21 mouse cellular contexts compared by ENCODE assay signal in genomic region chr8:105788927-105789326, GRCm38 (mm10). TPM values are rescaled to one million over a fixed set of nuclear protein-coding genes. Genes with fewer than 3 reads are reported as not detected.
A peak's percentile ranks its signal among the peaks of the same experiment; 100 is the strongest.
DNase-seq lines count a peak whose midpoint lies in the region; ATAC-seq lines count a peak whose summit lies in the region.
"Had no signal": no experiment of that assay in that cellular context is flagged by ENCODE, and none has a peak within 500 bp of the region (broad histone marks: within the 10 kb centered on the region; RNA-seq: fewer than 3 reads in every experiment).

No protein-coding gene starts in this region.

- H3K9ac ChIP-seq in liver, embryonic 12.5 days = no peak overlapping the region
- no peak overlapping the region for H3K9ac ChIP-seq in liver, embryonic 11.5 days (ENCODE audit: low read depth, low read length)
- H3K9ac ChIP-seq: liver, embryonic 14.5 days had no signal

- H3K36me3 ChIP-seq in liver, embryonic 12.5 days = peaks cover 100% of the 10 kb centered on the region
- H3K36me3 ChIP-seq in liver, embryonic 11.5 days (ENCODE audit: control insufficient read depth, insufficient read depth, low read length) = peaks cover 5% of the 10 kb centered on the region

- ATAC-seq in liver, embryonic 12.5 days = no peak
- ATAC-seq in liver, embryonic 11.5 days (replicated peaks; ENCODE audit: low FRiP score) = no peak
- ATAC-seq in common myeloid progenitor, adult 5-6 weeks (replicated peaks; ENCODE audit: low read depth, poor library complexity, severe bottlenecking) = peak; percentile 91
- 0 out of 2 replicates have a peak, but pooled peaks have one; percentile 15 for ATAC-seq in megakaryocyte-erythroid progenitor cell, adult 5-6 weeks (replicated peaks; ENCODE audit: low FRiP score, low TSS enrichment, poor library complexity, severe bottlenecking)
- ATAC-seq: hindbrain, postnatal 0 days; lung, postnatal 0 days had no signal

- no peak overlapping the region for H3K4me2 ChIP-seq in liver, embryonic 12.5 days
- H3K4me2 ChIP-seq in liver, embryonic 11.5 days = no peak overlapping the region

- no peaks in the 10 kb centered on the region for H3K27me3 ChIP-seq in liver, embryonic 12.5 days (replicated peaks)
- no peaks in the 10 kb centered on the region for H3K27me3 ChIP-seq in liver, embryonic 11.5 days (replicated peaks; ENCODE audit: control insufficient read depth, insufficient read depth, low read length)

- peak overlapping the region; percentile 46; the same call in 1 of the 2 replicates for H3K27ac ChIP-seq in liver, embryonic 12.5 days
- no peak overlapping the region for H3K27ac ChIP-seq in liver, embryonic 11.5 days (ENCODE audit: low read depth, low read length)
- H3K27ac ChIP-seq: hindbrain, embryonic 10.5 days; hindbrain, postnatal 0 days; kidney, postnatal 0 days; layer of hippocampus, adult 2 months; limb, embryonic 10.5 days; liver, embryonic 14.5 days had no signal

- peaks cover 37% of the 10 kb centered on the region for H3K4me1 ChIP-seq in liver, embryonic 12.5 days
- no peaks in the 10 kb centered on the region for H3K4me1 ChIP-seq in liver, embryonic 11.5 days (replicated peaks; ENCODE audit: control insufficient read depth, insufficient read depth, low read length)
- H3K4me1 ChIP-seq: limb, embryonic 10.5 days had no signal

- H3K4me3 ChIP-seq in liver, embryonic 12.5 days = no peak overlapping the region
- no peak overlapping the region for H3K4me3 ChIP-seq in liver, embryonic 11.5 days (ENCODE audit: low read depth, low read length)
- H3K4me3 ChIP-seq: hindbrain, embryonic 10.5 days; layer of hippocampus, adult 2 months; limb, embryonic 10.5 days had no signal

- no peak for DNase-seq in liver, embryonic 11.5 days (ENCODE audit: low spot score)
- DNase-seq in thymus, postnatal 14 days = peak; percentile 54
- no peak for DNase-seq in left cerebral cortex, adult 8-10 months (ENCODE audit: low spot score in 2 of 2)
- DNase-seq in cerebellum, adult 11 months = no peak
- DNase-seq in ovary, postnatal 14 days (ENCODE audit: low spot score) = no peak
- DNase-seq: heart, adult 11 months; right cerebral cortex, adult 18-20 months had no signal

- 36% methylated on average over 4 of the region's 4 CpGs for WGBS in liver, embryonic 12.5 days (ENCODE audit: insufficient replicate concordance)
- 49% methylated on average over 4 of the region's 4 CpGs for WGBS in liver, embryonic 11.5 days

- H3K9me3 ChIP-seq in liver, embryonic 12.5 days (replicated peaks) = no peaks in the 10 kb centered on the region
- no peaks in the 10 kb centered on the region for H3K9me3 ChIP-seq in liver, embryonic 11.5 days (ENCODE audit: control insufficient read depth, low read length)
- H3K9me3 ChIP-seq: hindbrain, embryonic 10.5 days; limb, embryonic 10.5 days had no signal

RNA-seq across cellular contexts. Expression of gene Gfod2, which starts 30.5 kb away (rescaled TPM):
- 4.5 and 5.1 TPM in 2 replicates for polyA plus RNA-seq in liver, embryonic 12.5 days (2016; fragmentation: Nextera tagmentation; extraction: Ambion mirVana)
- polyA plus RNA-seq in liver, embryonic 11.5 days (2014; fragmentation: Nextera tagmentation; extraction: Ambion mirVana) = 9.0 and 10.7 TPM in 2 replicates
- 0.92 and 3.7 TPM in 2 replicates for total RNA-seq in common myeloid progenitor, adult 5-6 weeks (2017)
- 2.3 and 2.7 TPM in 2 replicates for total RNA-seq in megakaryocyte-erythroid progenitor cell, adult 5-6 weeks (2014; fragmentation: Nextera tagmentation)
- total RNA-seq in megakaryocyte-erythroid progenitor cell, adult 5-6 weeks (2017) = 3.1 and 9.8 TPM in 2 replicates
- total RNA-seq in left cerebral cortex, adult 8-10 months (2022) = 10 to 100 TPM; 14.5 to 21.4 (median 18.3) TPM

RNA-seq across cellular contexts. Expression of gene Ranbp10, which starts 38.2 kb away (rescaled TPM):
- polyA plus RNA-seq in liver, embryonic 12.5 days (2016; fragmentation: Nextera tagmentation; extraction: Ambion mirVana) = 37.7 and 37.8 TPM in 2 replicates
- polyA plus RNA-seq in liver, embryonic 11.5 days (2014; fragmentation: Nextera tagmentation; extraction: Ambion mirVana) = 20.2 and 22.0 TPM in 2 replicates
- total RNA-seq in common myeloid progenitor, adult 5-6 weeks (2017) = 9.4 and 13.4 TPM in 2 replicates
- 34.9 and 36.4 TPM in 2 replicates for total RNA-seq in megakaryocyte-erythroid progenitor cell, adult 5-6 weeks (2014; fragmentation: Nextera tagmentation)
- 8.3 and 16.0 TPM in 2 replicates for total RNA-seq in megakaryocyte-erythroid progenitor cell, adult 5-6 weeks (2017)
- 10 to 100 TPM; 20.1 to 24.4 (median 22.4) TPM for total RNA-seq in left cerebral cortex, adult 8-10 months (2022)

RNA-seq across cellular contexts. Expression of gene Tsnaxip1, which starts 38.6 kb away (rescaled TPM):
- polyA plus RNA-seq in liver, embryonic 12.5 days (2016; fragmentation: Nextera tagmentation; extraction: Ambion mirVana) = 0.12 and 0.19 TPM in 2 replicates
- 0.12 TPM in 1 of 2 replicates, not detected in the other for polyA plus RNA-seq in liver, embryonic 11.5 days (2014; fragmentation: Nextera tagmentation; extraction: Ambion mirVana)
- total RNA-seq in common myeloid progenitor, adult 5-6 weeks (2017) = not detected in 2 replicates
- not detected in 2 replicates for total RNA-seq in megakaryocyte-erythroid progenitor cell, adult 5-6 weeks (2014; fragmentation: Nextera tagmentation)
- not detected in 2 replicates for total RNA-seq in megakaryocyte-erythroid progenitor cell, adult 5-6 weeks (2017)
- total RNA-seq in left cerebral cortex, adult 8-10 months (2022) = under 1 TPM in 1 of 4 experiments, not detected in 3; 0.16 TPM
- total RNA-seq: adrenal gland, postnatal 10 days; gastrocnemius, adult 8-10 months had no signal
- polyA plus RNA-seq: heart, embryonic 14.5 days; small intestine, adult 2 months had no signal

Comparison
In these comparisons a context has a peak if more than half of its experiments do, and no peak if none do; other contexts are left out.
1. ATAC-seq: peak in common myeloid progenitor, adult 5-6 weeks (single experiment) and megakaryocyte-erythroid progenitor cell, adult 5-6 weeks (single experiment); none in liver, embryonic 12.5 days (single experiment) and liver, embryonic 11.5 days (single experiment).